11 mouse cellular contexts compared by ENCODE assay signal in genomic region chr19:21913748-21914611, GRCm38 (mm10).
DNase-seq lines count a peak whose midpoint lies in the region; ATAC-seq lines count a peak whose summit lies in the region.
"Had no signal": no experiment of that assay in that cellular context is flagged by ENCODE, and none has a peak within 500 bp of the region (broad histone marks: within the 10 kb centered on the region; RNA-seq: fewer than 3 reads in every experiment).

No protein-coding gene starts in this region.

- no peak overlapping the region for H3K4me3 ChIP-seq in hindbrain, embryonic 10.5 days
- H3K4me3 ChIP-seq in hindbrain, embryonic 14.5 days (replicated peaks; ENCODE audit: low read length): no peak overlapping the region
- H3K4me3 ChIP-seq in heart, embryonic 15.5 days: no peak overlapping the region
- no peak overlapping the region for H3K4me3 ChIP-seq in neural tube, embryonic 15.5 days (replicated peaks)
- H3K4me3 ChIP-seq: embryonic facial prominence, embryonic 13.5 days had no signal

- peak; percentile 3 for DNase-seq in hindbrain, embryonic 10.5 days (ENCODE audit: low spot score)
- DNase-seq in hindbrain, embryonic 14.5 days (ENCODE audit: low spot score): no peak
- peak; percentile 79 for DNase-seq in lung, postnatal 25 days (ENCODE audit: low spot score)
- no peak for DNase-seq in layer of hippocampus, postnatal 10 days (ENCODE audit: low spot score in 2 of 2)
- DNase-seq in layer of hippocampus, postnatal 14 days (ENCODE audit: low spot score in 2 of 2): no peak
- DNase-seq: layer of hippocampus, adult 9-11 months; right cerebral cortex, postnatal 4 days had no signal

- H3K4me1 ChIP-seq in hindbrain, embryonic 10.5 days (replicated peaks): peaks cover 6% of the 10 kb centered on the region; the same call in 1 of the 2 replicates
- no peaks in the 10 kb centered on the region; the same call in 1 of the 2 replicates for H3K4me1 ChIP-seq in hindbrain, embryonic 14.5 days (replicated peaks; ENCODE audit: control insufficient read depth, insufficient read depth, low read length)
- no peaks in the 10 kb centered on the region for H3K4me1 ChIP-seq in heart, embryonic 15.5 days (replicated peaks)
- peaks cover 9% of the 10 kb centered on the region; the same call in 1 of the 2 replicates for H3K4me1 ChIP-seq in neural tube, embryonic 15.5 days

- no peak overlapping the region for H3K4me2 ChIP-seq in hindbrain, embryonic 14.5 days (replicated peaks)
- H3K4me2 ChIP-seq in heart, embryonic 15.5 days: no peak overlapping the region
- no peak overlapping the region for H3K4me2 ChIP-seq in neural tube, embryonic 15.5 days
- H3K4me2 ChIP-seq: embryonic facial prominence, embryonic 13.5 days had no signal

- ATAC-seq in hindbrain, embryonic 14.5 days (ENCODE audit: low FRiP score): no peak
- peak; percentile 83 for ATAC-seq in activated CD4-positive, CD25-positive, alpha-beta regulatory T cell, adult 4 months
- ATAC-seq in heart, embryonic 15.5 days (replicated peaks; ENCODE audit: insufficient number of reproducible peaks, insufficient read depth, low FRiP score, low read depth): peak; percentile 75
- no peak for ATAC-seq in neural tube, embryonic 15.5 days (ENCODE audit: low FRiP score)

- no peaks in the 10 kb centered on the region for H3K36me3 ChIP-seq in hindbrain, embryonic 10.5 days
- no peaks in the 10 kb centered on the region for H3K36me3 ChIP-seq in hindbrain, embryonic 14.5 days (replicated peaks; ENCODE audit: control insufficient read depth, insufficient read depth)
- H3K36me3 ChIP-seq in heart, embryonic 15.5 days: no peaks in the 10 kb centered on the region
- H3K36me3 ChIP-seq in neural tube, embryonic 15.5 days: no peaks in the 10 kb centered on the region
- H3K36me3 ChIP-seq: embryonic facial prominence, embryonic 13.5 days had no signal

- H3K9me3 ChIP-seq in hindbrain, embryonic 10.5 days: no peaks in the 10 kb centered on the region
- H3K9me3 ChIP-seq in hindbrain, embryonic 14.5 days (ENCODE audit: control insufficient read depth, low read length): no peaks in the 10 kb centered on the region
- no peaks in the 10 kb centered on the region for H3K9me3 ChIP-seq in heart, embryonic 15.5 days (replicated peaks)
- no peaks in the 10 kb centered on the region for H3K9me3 ChIP-seq in neural tube, embryonic 15.5 days (replicated peaks)
- H3K9me3 ChIP-seq: embryonic facial prominence, embryonic 13.5 days had no signal

- H3K27me3 ChIP-seq in hindbrain, embryonic 10.5 days (ENCODE audit: insufficient read depth, poor library complexity, severe bottlenecking): no peaks in the 10 kb centered on the region
- H3K27me3 ChIP-seq in hindbrain, embryonic 14.5 days (ENCODE audit: control insufficient read depth, insufficient read depth, low read length): no peaks in the 10 kb centered on the region
- H3K27me3 ChIP-seq in heart, embryonic 15.5 days: no peaks in the 10 kb centered on the region
- H3K27me3 ChIP-seq in neural tube, embryonic 15.5 days (replicated peaks): no peaks in the 10 kb centered on the region
- H3K27me3 ChIP-seq: embryonic facial prominence, embryonic 13.5 days had no signal

- H3K27ac ChIP-seq in hindbrain, embryonic 10.5 days: no peak overlapping the region
- no peak overlapping the region for H3K27ac ChIP-seq in hindbrain, embryonic 14.5 days
- H3K27ac ChIP-seq in heart, embryonic 15.5 days: peak overlapping the region; percentile 74
- H3K27ac ChIP-seq in neural tube, embryonic 15.5 days (replicated peaks): no peak overlapping the region
- H3K27ac ChIP-seq: embryonic facial prominence, embryonic 13.5 days had no signal

- 45% methylated on average over 9 of the region's 9 CpGs for WGBS in hindbrain, embryonic 10.5 days
- 43% methylated on average over 9 of the region's 9 CpGs for WGBS in hindbrain, embryonic 14.5 days
- WGBS in heart, embryonic 15.5 days: 44% methylated on average over 9 of the region's 9 CpGs
- 61% methylated on average over 9 of the region's 9 CpGs for WGBS in neural tube, embryonic 15.5 days

- no peak overlapping the region for H3K9ac ChIP-seq in hindbrain, embryonic 14.5 days
- H3K9ac ChIP-seq in heart, embryonic 15.5 days: no peak overlapping the region
- no peak overlapping the region for H3K9ac ChIP-seq in neural tube, embryonic 15.5 days (replicated peaks)
- H3K9ac ChIP-seq: embryonic facial prominence, embryonic 13.5 days had no signal

Comparison
In these comparisons a context has a peak if more than half of its experiments do, and no peak if none do; other contexts are left out.
1. DNase-seq: peak in hindbrain, embryonic 10.5 days (single experiment) and lung, postnatal 25 days (single experiment); none in hindbrain, embryonic 14.5 days (single experiment), layer of hippocampus, postnatal 10 days (0 of 2) and layer of hippocampus, postnatal 14 days (0 of 2).
2. ATAC-seq: peak in activated CD4-positive, CD25-positive, alpha-beta regulatory T cell, adult 4 months (single experiment) and heart, embryonic 15.5 days (single experiment); none in hindbrain, embryonic 14.5 days (single experiment) and neural tube, embryonic 15.5 days (single experiment).